Mouse (Mus musculus) retina, postnatal 7 days (tissue): Measurements from ENCODE around the gene Zc3h6.

ENCODE experiments used
- DNase-seq: peaks from one replicate; pipeline ENCODE4 v3.0.0-alpha.2; 2012; ENCODE audit warnings: low read depth, low spot score

The Zc3h6 gene

GRCm38 (mm10) chr2:129035381-129035780, 68.2 kb downstream of the Zc3h6 start:
- DNase-seq = no peak

- peak; percentile 0 for DNase-seq
Observed at GRCm38 (mm10) chr2:129038426-129038936, 71.3 kb downstream of the Zc3h6 start.

- peak; percentile 33 for DNase-seq
Observed at GRCm38 (mm10) chr2:129038937-129039631, 71.9 kb downstream of the Zc3h6 start.

GRCm38 (mm10) chr2:129040567-129040966, 73.4 kb downstream of the Zc3h6 start:
- peak; percentile 2 for DNase-seq

- DNase-seq = no peak
Observed at GRCm38 (mm10) chr2:129046172-129046845, 79.1 kb downstream of the Zc3h6 start.

DNA sequence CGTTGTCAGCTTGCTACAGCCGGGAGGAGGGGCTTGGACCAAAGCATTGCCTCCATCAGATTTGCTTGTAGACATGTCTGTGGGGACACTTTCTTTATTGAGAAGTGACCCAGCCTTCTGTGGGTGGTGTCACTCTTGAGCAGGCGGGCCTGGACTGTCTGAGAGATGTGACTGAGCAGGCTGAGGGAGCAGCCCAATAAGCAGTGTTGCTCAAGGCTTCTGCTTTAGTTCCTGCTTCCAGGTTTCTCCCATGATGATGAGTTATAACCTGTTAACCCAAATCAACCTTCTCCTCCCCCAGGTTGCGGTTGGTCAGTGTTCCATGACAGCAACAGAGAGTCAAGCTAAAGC, 79.6 kb downstream of the Zc3h6 start:
- no peak for DNase-seq

DNA sequence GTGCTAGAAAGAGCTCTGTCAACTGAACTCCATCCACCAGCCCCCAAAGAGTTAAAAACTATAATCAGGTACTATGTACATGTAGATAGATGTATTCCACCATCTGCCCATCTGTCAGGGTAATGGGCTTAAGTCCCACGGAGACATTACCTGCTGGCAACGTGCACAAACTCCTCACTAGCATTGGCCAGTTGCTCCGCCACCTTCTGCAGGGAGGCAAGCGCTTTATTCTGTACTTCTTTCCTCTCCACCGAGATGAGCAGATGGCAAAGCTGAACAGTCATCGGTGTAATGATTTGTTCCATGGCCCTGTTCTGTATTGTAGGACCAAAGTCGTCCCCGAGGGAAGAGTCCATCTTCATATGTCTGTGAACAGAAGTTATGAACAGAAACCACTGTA, 80.6 kb downstream of the Zc3h6 start, which contains the start of gene Vinac1:
Vinac1 (minus strand) TSS at position 362 of the 400 bp plus-strand sequence.
- DNase-seq = no peak

DNA sequence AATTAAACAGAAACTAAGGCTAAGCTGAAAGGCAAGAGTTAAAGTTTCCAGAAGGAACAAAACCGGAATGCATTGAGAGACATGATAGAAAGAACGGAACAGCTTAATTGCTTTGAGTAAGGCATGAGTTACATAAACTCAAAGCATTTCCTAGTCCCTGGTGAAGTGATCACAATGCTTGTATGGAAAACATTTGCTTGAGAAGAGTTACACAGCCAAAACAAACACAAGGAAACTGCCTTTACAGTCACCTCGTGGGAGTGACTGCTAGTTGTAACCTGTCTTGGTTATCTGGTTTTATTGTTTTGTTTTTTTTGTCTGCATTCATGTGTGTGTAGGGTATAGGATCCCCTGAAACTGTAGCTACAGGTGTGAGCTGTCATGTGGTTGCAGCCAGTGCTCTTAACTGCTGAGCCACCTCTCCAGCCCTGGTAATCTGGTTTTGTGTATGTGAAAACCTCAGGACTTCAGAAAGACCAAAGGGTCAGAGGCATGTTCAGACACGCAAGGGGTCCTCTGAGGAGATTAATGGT, 85.3 kb downstream of the Zc3h6 start:
- no peak for DNase-seq

GRCm38 (mm10) chr2:129055741-129056140, 88.5 kb downstream of the Zc3h6 start:
- no peak for DNase-seq

DNA sequence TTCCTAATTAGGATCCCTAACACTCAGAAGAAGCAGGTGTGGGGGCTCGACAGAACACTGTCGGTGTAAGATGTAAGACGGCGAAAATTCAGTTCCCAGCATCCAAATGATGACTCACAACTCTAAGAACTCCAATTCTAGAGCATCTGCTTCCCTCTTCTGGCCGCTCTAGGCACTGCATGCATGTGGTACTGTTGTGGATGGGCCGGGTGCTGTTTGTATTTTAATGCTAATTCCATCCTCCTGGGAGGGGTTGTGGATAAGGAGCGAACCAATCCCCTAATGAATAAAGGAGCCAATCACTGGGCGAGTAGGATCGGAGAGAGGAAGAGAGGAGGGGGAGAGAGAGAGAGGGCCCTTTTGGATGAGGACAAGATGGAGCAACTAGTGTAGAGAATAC, 89.4 kb downstream of the Zc3h6 start:
- no peak for DNase-seq

- no peak for DNase-seq
Observed at GRCm38 (mm10) chr2:129057256-129057655, 90.1 kb downstream of the Zc3h6 start.

DNA sequence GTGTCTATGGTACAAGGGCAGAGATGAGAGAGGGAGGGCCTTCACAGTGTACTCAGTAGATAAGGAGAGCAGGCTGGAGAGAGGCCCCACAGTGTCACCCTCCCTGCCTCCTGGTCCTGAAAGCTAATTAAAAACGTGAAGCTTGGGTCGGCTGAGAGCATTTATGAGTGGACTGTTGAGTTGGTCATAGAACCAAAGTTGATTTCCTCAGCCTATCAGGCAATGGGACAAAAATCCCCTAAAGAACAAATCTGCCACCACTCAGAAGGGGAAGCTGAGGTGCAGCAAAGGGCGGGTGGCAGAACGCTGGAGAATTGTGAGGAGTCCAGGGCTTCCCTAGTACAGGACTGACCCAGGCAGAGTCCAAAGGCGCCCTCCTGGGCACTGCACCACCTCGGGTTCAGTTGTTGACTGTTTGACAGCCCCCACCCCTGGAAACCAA, 90.7 kb downstream of the Zc3h6 start:
- no peak for DNase-seq

DNA sequence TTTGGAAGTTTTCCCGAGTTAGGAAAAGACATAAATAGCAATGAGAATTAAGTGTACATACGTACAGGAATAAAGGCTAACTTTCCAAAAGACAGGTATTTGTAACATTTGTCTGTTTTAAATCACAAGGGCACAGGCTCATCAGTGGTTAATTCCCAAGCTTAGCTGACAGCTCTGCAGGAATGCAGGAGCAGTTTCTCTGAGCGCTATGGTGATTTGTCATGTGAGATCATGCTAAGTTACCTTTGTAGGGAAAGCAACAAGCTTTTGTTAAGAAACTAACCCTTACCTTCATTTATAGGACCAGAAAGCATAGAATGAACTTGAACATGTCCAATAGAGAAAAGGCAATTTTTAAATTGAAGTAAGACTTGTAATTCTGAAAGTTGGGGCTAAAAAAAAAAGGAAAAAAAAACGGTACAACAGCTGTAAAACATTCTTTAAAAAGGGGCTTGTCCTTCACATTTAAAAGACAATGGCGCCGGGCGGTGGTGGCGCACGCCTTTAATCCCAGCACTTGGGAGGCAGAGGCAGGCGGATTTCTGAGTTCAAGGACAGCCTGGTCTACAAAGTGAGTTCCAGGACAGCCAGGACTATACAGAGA, 94.4 kb downstream of the Zc3h6 start:
- DNase-seq = no peak

GRCm38 (mm10) chr2:129065437-129066282, 98.5 kb downstream of the Zc3h6 start, which contains the start of gene Ttl:
Gene Ttl (plus strand): TSS chr2:129065942.
- DNase-seq = peak; percentile 78

DNA sequence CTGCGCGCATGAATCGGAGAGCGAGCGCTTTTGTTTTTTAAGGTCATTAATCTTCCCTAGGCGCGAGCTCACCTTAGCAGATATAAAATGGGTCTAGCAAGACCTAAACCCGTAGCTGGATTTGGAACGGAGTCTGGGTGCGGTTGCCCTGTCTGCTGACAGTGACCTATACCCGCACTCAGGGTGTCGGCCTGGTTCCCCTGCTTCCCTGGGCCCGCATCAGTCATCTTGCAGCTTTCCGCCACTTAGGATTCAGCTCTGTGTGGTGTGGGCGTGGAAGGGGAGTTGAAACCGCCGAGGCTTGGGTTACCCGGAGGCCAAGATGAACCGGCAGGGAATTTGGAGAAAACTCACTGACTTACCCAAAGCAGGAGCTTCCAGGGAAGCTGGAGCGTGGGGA, 99.1 kb downstream of the Zc3h6 start:
- DNase-seq = no peak
